Mouse (Mus musculus) heart, embryonic 16.5 days (tissue): ENCODE measurements around the gene Padi6. TPM values are rescaled to one million over a fixed set of nuclear protein-coding genes. Genes with fewer than 3 reads are reported as not detected.

ENCODE experiments used
- ATAC-seq: fragments of 200-750 bp; cut with Nextera tagmentation; replicated peaks from 2 replicates; pipeline ENCODE4 v1.8.0; 2017; ENCODE audit warnings: moderate number of reproducible peaks; ENCODE audit not compliant: insufficient read depth, low FRiP score; ENCODE audit errors: extremely low read depth
- H3K27ac ChIP-seq: fragments of 300-500 bp; sonication (generic); 2 replicates; pipeline ENCODE4 v1.5.1; 2014; ENCODE audit warnings: mild to moderate bottlenecking, low read length, control low read depth, moderate library complexity
- H3K27me3 ChIP-seq: fragments of 300-500 bp; sonication (generic); 2 replicates; pipeline ENCODE4 v1.6.1; 2014; ENCODE audit warnings: low read length, mixed read lengths; ENCODE audit not compliant: control insufficient read depth, insufficient read depth
- H3K36me3 ChIP-seq: fragments of 300-500 bp; sonication (generic); 2 replicates; pipeline ENCODE4 v1.6.1; 2014; ENCODE audit not compliant: control insufficient read depth, insufficient read depth
- H3K4me1 ChIP-seq: fragments of 300-500 bp; sonication (generic); 2 replicates; pipeline ENCODE4 v1.6.1; 2014; ENCODE audit warnings: low read length, mixed read lengths; ENCODE audit not compliant: control insufficient read depth, insufficient read depth
- H3K4me2 ChIP-seq: fragments of 300-500 bp; sonication (generic); 2 replicates; pipeline ENCODE4 v1.6.1; 2014; ENCODE audit warnings: low read depth, mild to moderate bottlenecking, control low read depth, low read length
- H3K4me3 ChIP-seq: fragments of 300-500 bp; sonication (generic); 2 replicates; pipeline ENCODE4 v1.5.1; 2014; ENCODE audit warnings: mild to moderate bottlenecking, control low read depth, low read length
- H3K9ac ChIP-seq: fragments of 300-500 bp; sonication (generic); 2 replicates; pipeline ENCODE4 v1.6.1; 2014; ENCODE audit warnings: low read length, control low read depth
- H3K9me3 ChIP-seq: fragments of 300-500 bp; sonication (generic); replicated peaks from 2 replicates; pipeline ENCODE4 v1.6.1; 2016; ENCODE audit warnings: low read length; ENCODE audit not compliant: control insufficient read depth
- WGBS: fragments of 180-500 bp; shearing (Covaris S2); extraction: QIAGEN DNeasy Blood & Tissue Kit; methylation state at CpG from one replicate; pipeline ENCODE4 v1.1.7; 2014; 5-methylcytosine and 5-hydroxymethylcytosine counted together
- polyA plus RNA-seq: library from polyadenylated mRNA; unstranded; fragments of >200 nt; fragmentation: Nextera tagmentation; extraction: Ambion mirVana; gene quantifications from 2 replicates; pipeline ENCODE4 v1.2.1, GENCODE M21; 2015

Padi6 gene
- polyA plus RNA-seq, 1 experiment from 2014 or later, result 0.35 TPM

DNA sequence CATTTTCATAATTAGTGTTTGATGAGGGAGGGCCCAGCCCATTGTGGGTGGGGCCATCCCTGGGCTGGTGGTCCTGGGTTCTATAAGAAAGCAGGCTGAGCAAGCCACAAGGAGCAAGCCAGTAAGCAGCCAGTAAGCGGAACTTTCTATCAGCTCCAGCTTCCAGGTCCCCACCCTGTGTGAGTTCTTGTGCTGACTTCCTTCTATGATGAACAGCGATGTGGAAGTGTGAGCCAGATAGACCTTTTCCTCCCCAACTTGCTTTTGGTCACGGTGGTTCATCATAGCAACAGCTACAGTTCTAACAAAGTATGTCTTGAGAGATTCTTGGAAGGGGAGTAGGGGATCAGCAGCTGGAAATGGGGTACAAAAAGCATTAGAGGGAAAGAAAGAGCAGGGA is 23.5 kb upstream of the Padi6 start:
- Histone ChIP-seq H3K9ac (no peak overlapping the region), H3K4me1 (peaks cover 2% of the 10 kb centered on the region; the same call in 1 of the 2 replicates), H3K27me3 (no peaks in the 10 kb centered on the region), H3K9me3 (no peaks in the 10 kb centered on the region), H3K27ac (no peak overlapping the region), H3K36me3 (no peaks in the 10 kb centered on the region), H3K4me3 (no peak overlapping the region), H3K4me2 (no peak overlapping the region)
- 70% methylated on average over 3 of the region's 3 CpGs for WGBS
- ATAC-seq, result no peak

GRCm38 (mm10) chr4:140763158-140763557 is 20.7 kb upstream of the Padi6 start:
- Histone ChIP-seq H3K27me3 (no peaks in the 10 kb centered on the region), H3K9ac (no peak overlapping the region), H3K4me1 (no peaks in the 10 kb centered on the region), H3K9me3 (no peaks in the 10 kb centered on the region), H3K4me3 (no peak overlapping the region), H3K27ac (no peak overlapping the region), H3K4me2 (no peak overlapping the region), H3K36me3 (no peaks in the 10 kb centered on the region)
- WGBS, result 17% methylated on average over 9 of the region's 9 CpGs
- ATAC-seq, result 0 out of 2 replicates have a peak, but pooled peaks have one; percentile 12

DNA sequence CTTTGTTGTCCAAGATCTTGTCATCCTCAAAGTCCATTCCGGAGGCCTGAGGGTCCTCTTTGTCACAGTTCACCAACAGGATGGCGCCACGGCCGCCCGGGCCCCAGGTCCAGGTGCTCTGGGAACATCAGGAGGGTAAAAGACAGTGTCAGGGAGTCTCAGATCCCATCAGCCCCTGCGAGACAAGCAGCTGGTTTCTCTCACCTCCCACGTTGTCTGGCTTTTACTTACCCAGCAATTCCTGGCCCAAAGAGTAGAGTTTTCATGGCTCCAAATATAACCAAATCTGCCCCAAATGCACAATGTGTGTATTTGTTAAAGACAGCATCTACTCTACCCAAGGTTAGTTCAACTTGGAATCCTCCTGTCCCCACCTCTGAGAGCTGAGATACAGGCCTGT is 19.2 kb upstream of the Padi6 start:
- H3K4me2 ChIP-seq, result no peak overlapping the region
- no peaks in the 10 kb centered on the region for H3K27me3 ChIP-seq
- no peak overlapping the region for H3K4me3 ChIP-seq
- no peaks in the 10 kb centered on the region for H3K4me1 ChIP-seq
- H3K9ac ChIP-seq, result no peak overlapping the region
- H3K9me3 ChIP-seq, result no peaks in the 10 kb centered on the region
- WGBS, result 82% methylated on average over 7 of the region's 7 CpGs
- H3K36me3 ChIP-seq, result no peaks in the 10 kb centered on the region
- no peak overlapping the region for H3K27ac ChIP-seq
- no peak for ATAC-seq

DNA sequence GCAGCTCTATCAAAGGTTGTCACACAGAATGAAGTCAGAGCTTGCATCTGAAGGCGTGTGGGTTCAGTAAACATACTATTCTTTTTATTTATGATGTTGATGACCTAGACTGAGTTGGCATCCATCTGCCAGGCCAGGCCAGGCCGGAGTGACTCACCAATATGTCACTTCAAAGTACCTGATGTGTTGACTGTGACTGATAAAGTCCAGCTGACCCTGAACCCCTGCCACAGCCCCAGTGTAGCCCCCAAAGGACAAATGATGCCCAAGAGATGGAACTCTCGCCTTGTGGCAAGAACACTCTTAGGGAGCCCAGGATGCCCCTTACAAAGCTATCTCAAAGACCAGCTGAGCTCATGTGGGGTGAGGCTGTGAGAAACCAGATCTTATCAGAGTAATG is 13.4 kb upstream of the Padi6 start:
- Histone ChIP-seq H3K9me3 (no peaks in the 10 kb centered on the region), H3K27ac (no peak overlapping the region), H3K27me3 (no peaks in the 10 kb centered on the region), H3K9ac (no peak overlapping the region), H3K4me3 (no peak overlapping the region), H3K4me2 (no peak overlapping the region), H3K4me1 (peaks cover 6% of the 10 kb centered on the region; the same call in 1 of the 2 replicates), H3K36me3 (no peaks in the 10 kb centered on the region)
- ATAC-seq, result no peak
- 77% methylated on average over 3 of the region's 3 CpGs for WGBS

DNA sequence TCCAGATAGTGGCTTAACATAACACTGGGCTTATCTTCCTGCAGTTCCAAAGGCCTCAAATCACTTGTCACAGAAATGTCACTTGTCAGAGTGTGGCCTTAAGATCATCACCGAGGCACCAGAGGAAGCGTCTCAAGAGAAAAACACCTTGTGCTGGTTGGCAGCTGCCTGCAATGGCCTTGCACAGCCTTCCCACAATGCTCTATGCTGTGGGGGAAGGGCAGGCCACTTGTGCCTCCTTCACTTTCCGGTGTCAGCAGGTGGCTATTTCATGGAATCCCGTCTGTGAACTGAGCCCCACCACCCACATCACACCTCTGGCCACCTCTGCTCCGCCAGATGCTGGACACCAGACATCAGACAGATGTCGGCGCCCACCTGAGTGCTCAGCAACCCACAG is 10.9 kb upstream of the Padi6 start:
- no peak overlapping the region for H3K9ac ChIP-seq

GRCm38 (mm10) chr4:140750328-140750727 is 7.9 kb upstream of the Padi6 start:
- H3K27me3 ChIP-seq, result no peaks in the 10 kb centered on the region
- H3K4me1 ChIP-seq, result peaks cover 20% of the 10 kb centered on the region
- peak overlapping the region; percentile 45 for H3K4me2 ChIP-seq
- H3K27ac ChIP-seq, result no peak overlapping the region; the same call in 1 of the 2 replicates
- no peaks in the 10 kb centered on the region for H3K36me3 ChIP-seq
- ATAC-seq, result no peak
- H3K9me3 ChIP-seq, result no peaks in the 10 kb centered on the region
- 12% methylated on average over 19 of the region's 19 CpGs for WGBS
- H3K4me3 ChIP-seq, result peak overlapping the region; percentile 30
- peak overlapping the region; percentile 40; the same call in 1 of the 2 replicates for H3K9ac ChIP-seq

More for the DNA sequence above, 10.9 kb upstream of the Padi6 start:
- no peaks in the 10 kb centered on the region for H3K36me3 ChIP-seq
- no peaks in the 10 kb centered on the region for H3K27me3 ChIP-seq
- peaks cover 11% of the 10 kb centered on the region for H3K4me1 ChIP-seq
- no peak for ATAC-seq
- H3K9me3 ChIP-seq, result no peaks in the 10 kb centered on the region
- H3K27ac ChIP-seq, result peak overlapping the region; percentile 6; the same call in 1 of the 2 replicates
- no peak overlapping the region for H3K4me3 ChIP-seq
- no peak overlapping the region for H3K4me2 ChIP-seq
- 41% methylated on average over 7 of the region's 7 CpGs for WGBS

- Histone ChIP-seq H3K36me3 (no peaks in the 10 kb centered on the region), H3K4me2 (peak overlapping the region; percentile 45), H3K9ac (peak overlapping the region; percentile 69), H3K27ac (peak overlapping the region; percentile 84), H3K4me1 (peaks cover 15% of the 10 kb centered on the region), H3K4me3 (peak overlapping the region; percentile 7; the same call in 1 of the 2 replicates), H3K9me3 (no peaks in the 10 kb centered on the region), H3K27me3 (no peaks in the 10 kb centered on the region)
- WGBS, result 7% methylated on average over 12 of the region's 12 CpGs
- peak; percentile 79 for ATAC-seq
These were observed 5.5 kb upstream of the Padi6 start for GRCm38 (mm10) chr4:140747978-140748377.

- H3K4me3 ChIP-seq, result no peak overlapping the region
- H3K9ac ChIP-seq, result no peak overlapping the region
- H3K9me3 ChIP-seq, result no peaks in the 10 kb centered on the region
- peaks cover 11% of the 10 kb centered on the region for H3K4me1 ChIP-seq
- no peaks in the 10 kb centered on the region for H3K27me3 ChIP-seq
- no peaks in the 10 kb centered on the region for H3K36me3 ChIP-seq
- H3K4me2 ChIP-seq, result no peak overlapping the region
- no peak for ATAC-seq
- H3K27ac ChIP-seq, result no peak overlapping the region
- 17% methylated on average over 3 of the region's 3 CpGs for WGBS
These were observed 2.2 kb upstream of the Padi6 start for GRCm38 (mm10) chr4:140744654-140745053.

- no peak overlapping the region for H3K27ac ChIP-seq
These were observed 643 bp upstream of the Padi6 start for GRCm38 (mm10) chr4:140743086-140743485.

More at GRCm38 (mm10) chr4:140743086-140743485, 643 bp upstream of the Padi6 start:
- no peak overlapping the region for H3K4me3 ChIP-seq
- H3K4me1 ChIP-seq, result peaks cover 6% of the 10 kb centered on the region
- no peak overlapping the region for H3K9ac ChIP-seq
- H3K36me3 ChIP-seq, result no peaks in the 10 kb centered on the region
- H3K9me3 ChIP-seq, result no peaks in the 10 kb centered on the region
- no peaks in the 10 kb centered on the region for H3K27me3 ChIP-seq
- H3K4me2 ChIP-seq, result no peak overlapping the region
- WGBS, result 14% methylated on average over 4 of the region's 4 CpGs
- no peak for ATAC-seq
